Mouse (Mus musculus) CH12.LX (cell line): ENCODE results near the gene Nle1.

ENCODE experiments used
- NELFE ChIP-seq: IDR thresholded peaks from 2 replicates; pipeline ENCODE4 v1.6.1; 2011; ENCODE audit warnings: low read depth, low read length, improper control_type of control experiment
- UBTF ChIP-seq: IDR thresholded peaks from 2 replicates; pipeline ENCODE4 v1.6.1; 2012; ENCODE audit warnings: low read depth, mild to moderate bottlenecking, inconsistent platforms, low read length, improper control_type of control experiment, moderate library complexity

- TF ChIP-seq UBTF (no peak), NELFE (no peak)
Observed at GRCm38 (mm10) chr11:82889524-82890341, 18.5 kb downstream of the Nle1 start.
